Mouse (Mus musculus) liver, embryonic 13.5 days (tissue): ENCODE measurements at regions not wholly inside any gene's neighbourhood (a gene's known extent, or its start where the extent isn't known, plus 50 kb on each side); places are given as distances from the start of the nearest gene placed in this dataset.

ENCODE experiments used
- ATAC-seq: fragments of 200-750 bp; cut with Nextera tagmentation; 2 replicates; pipeline ENCODE4 v1.8.0; 2017; ENCODE audit warnings: low read depth, mild to moderate bottlenecking, moderate number of reproducible peaks, moderate library complexity
- DNase-seq: peaks from one replicate; pipeline ENCODE4 v3.0.0; 2022
- H3K27ac ChIP-seq: fragments of 300-500 bp; sonication (generic); 2 replicates; pipeline ENCODE4 v1.5.1; 2015; ENCODE audit warnings: moderate library complexity, mild to moderate bottlenecking, inconsistent platforms
- H3K27me3 ChIP-seq: fragments of 300-500 bp; sonication (generic); 2 replicates; pipeline ENCODE4 v1.6.1; 2015; ENCODE audit warnings: mild to moderate bottlenecking, inconsistent platforms
- H3K36me3 ChIP-seq: fragments of 300-500 bp; sonication (generic); 2 replicates; pipeline ENCODE4 v1.6.1; 2015; ENCODE audit warnings: mild to moderate bottlenecking, inconsistent platforms
- H3K4me1 ChIP-seq: fragments of 300-500 bp; sonication (generic); replicated peaks from 2 replicates; pipeline ENCODE4 v1.6.1; 2015; ENCODE audit warnings: inconsistent platforms
- H3K4me2 ChIP-seq: fragments of 300-500 bp; sonication (generic); 2 replicates; pipeline ENCODE4 v1.6.1; 2015; ENCODE audit warnings: inconsistent platforms, mild to moderate bottlenecking, moderate library complexity
- H3K4me3 ChIP-seq: fragments of 300-500 bp; sonication (generic); replicated peaks from 2 replicates; pipeline ENCODE4 v1.5.1; 2015; ENCODE audit warnings: mild to moderate bottlenecking, inconsistent platforms
- H3K9ac ChIP-seq: fragments of 300-500 bp; sonication (generic); 2 replicates; pipeline ENCODE4 v1.6.1; 2015; ENCODE audit warnings: mild to moderate bottlenecking, inconsistent platforms
- H3K9me3 ChIP-seq: fragments of 300-500 bp; sonication (generic); replicated peaks from 2 replicates; pipeline ENCODE4 v1.6.1; 2016; ENCODE audit warnings: inconsistent platforms
- WGBS: fragments of 180-500 bp; shearing (Covaris S2); methylation state at CpG from one replicate; pipeline ENCODE4 v1.1.7; 2015; ENCODE audit not compliant: insufficient replicate concordance; 5-methylcytosine and 5-hydroxymethylcytosine counted together

DNA sequence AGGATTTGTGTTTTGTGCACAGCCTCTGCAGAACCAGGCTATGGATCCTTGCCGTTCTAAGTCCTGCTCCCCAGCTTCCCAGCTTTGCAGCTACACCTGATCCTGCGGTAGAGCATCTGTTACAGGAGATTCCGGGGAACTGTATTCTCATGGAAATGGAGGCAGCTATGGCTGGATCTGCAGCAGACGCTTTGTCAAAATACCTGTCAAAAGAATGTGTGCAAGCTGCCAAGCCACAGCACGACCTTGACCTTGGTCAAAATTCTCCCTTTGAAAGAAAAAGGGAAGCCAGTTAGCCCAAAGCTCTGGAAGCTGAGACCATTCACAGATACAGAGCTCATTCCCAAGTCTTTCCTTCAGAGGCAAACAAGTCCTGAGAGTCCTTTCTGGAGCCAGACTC, 255.3 kb downstream of the Med13l start:
- no peaks in the 10 kb centered on the region for H3K9me3 ChIP-seq
- DNase-seq = no peak
- WGBS = 53% methylated on average over 5 of the region's 5 CpGs

DNA sequence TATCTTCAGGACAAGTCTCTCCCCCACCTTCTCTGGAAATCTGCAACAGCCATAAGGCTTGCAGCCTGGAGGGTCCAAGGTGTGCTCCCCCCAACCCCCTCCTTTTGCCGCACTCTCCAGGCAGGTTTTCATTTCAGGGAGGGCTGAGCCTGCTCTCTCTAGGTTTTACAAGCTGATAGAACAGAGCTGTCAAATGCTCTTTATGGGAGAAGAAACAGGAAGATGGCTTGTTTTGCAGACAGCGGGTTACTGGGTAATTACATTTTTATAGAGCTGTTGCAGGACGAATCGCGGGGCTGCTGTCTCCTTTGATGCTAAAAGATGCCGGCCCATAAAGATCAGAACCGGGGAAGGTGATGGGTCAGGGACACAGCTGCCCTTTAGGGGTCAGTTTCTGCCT, 257.8 kb downstream of the Med13l start:
- Histone ChIP-seq H3K9me3 (no peaks in the 10 kb centered on the region; the same call in 1 of the 2 replicates), H3K27me3 (no peaks in the 10 kb centered on the region), H3K36me3 (no peaks in the 10 kb centered on the region), H3K4me1 (no peaks in the 10 kb centered on the region), H3K27ac (no peak overlapping the region), H3K4me2 (no peak overlapping the region), H3K9ac (no peak overlapping the region), H3K4me3 (no peak overlapping the region)
- WGBS = 48% methylated on average over 7 of the region's 7 CpGs
- no peak for ATAC-seq
- DNase-seq = no peak

More for the DNA sequence above, 255.3 kb downstream of the Med13l start:
- Histone ChIP-seq H3K9ac (no peak overlapping the region), H3K4me1 (no peaks in the 10 kb centered on the region), H3K27ac (no peak overlapping the region), H3K4me2 (no peak overlapping the region), H3K4me3 (no peak overlapping the region), H3K27me3 (no peaks in the 10 kb centered on the region), H3K36me3 (no peaks in the 10 kb centered on the region)
- ATAC-seq = no peak

DNA sequence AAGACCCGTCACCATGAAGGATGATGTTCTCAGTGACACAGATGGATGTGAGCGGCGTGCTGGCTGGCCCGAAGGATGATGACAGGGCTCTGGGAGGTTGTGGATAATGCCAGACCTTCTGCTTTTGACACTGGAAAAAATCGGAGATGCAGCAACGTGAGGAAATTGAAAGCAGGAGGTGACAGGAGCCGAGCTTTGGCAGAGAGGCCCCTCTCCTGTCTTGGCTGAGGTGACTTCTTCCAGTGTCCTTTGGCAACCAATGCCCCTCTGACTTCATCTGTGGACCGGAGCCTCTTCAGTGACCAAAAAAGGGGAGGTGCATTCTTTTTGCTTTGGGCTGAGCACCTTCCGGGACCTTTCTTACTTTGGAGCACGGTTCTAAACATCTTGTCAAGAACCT, 264.3 kb downstream of the Med13l start:
- no peak overlapping the region for H3K4me2 ChIP-seq
- H3K4me1 ChIP-seq = no peaks in the 10 kb centered on the region
- no peak overlapping the region for H3K4me3 ChIP-seq
- DNase-seq = no peak
- no peaks in the 10 kb centered on the region for H3K36me3 ChIP-seq
- H3K9ac ChIP-seq = no peak overlapping the region
- no peaks in the 10 kb centered on the region for H3K27me3 ChIP-seq
- no peak for ATAC-seq
- no peaks in the 10 kb centered on the region; the same call in 1 of the 2 replicates for H3K9me3 ChIP-seq
- no peak overlapping the region for H3K27ac ChIP-seq
- 73% methylated on average over 10 of the region's 10 CpGs for WGBS

DNA sequence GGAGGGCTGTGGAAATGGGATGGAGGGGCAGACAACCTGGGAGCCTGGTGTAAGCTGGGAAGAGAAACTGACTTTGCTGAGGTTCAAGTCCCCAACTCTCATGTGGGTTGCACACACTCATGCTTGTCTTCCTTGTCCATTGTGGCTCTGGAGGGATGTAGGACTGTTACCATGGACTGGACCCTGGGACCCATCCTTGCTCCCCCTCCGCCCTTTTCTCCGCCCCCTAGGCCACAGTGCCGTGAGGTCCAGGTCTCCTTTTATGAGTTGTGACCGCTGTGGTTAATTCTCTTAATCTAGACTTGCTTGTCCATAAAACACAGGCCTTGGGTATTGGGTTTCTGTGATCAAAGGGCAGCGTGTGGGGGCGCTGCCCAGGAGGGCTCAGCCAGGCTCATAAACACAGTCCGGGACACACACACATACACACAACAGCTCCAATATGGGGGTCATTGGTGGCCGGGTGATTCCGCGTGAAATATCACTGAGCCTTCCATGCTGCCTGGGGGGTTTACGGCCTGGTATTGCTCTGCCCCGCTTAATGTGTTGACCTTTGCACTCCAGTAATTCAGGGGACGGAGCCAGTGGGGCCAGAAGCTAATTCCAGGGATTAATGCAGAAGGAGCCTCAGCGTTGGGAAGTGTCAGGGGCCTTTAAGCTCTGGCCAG, 268.7 kb downstream of the Med13l start:
- Histone ChIP-seq H3K27ac (no peak overlapping the region), H3K27me3 (no peaks in the 10 kb centered on the region), H3K9ac (no peak overlapping the region), H3K9me3 (no peaks in the 10 kb centered on the region), H3K4me3 (no peak overlapping the region), H3K4me2 (no peak overlapping the region), H3K4me1 (no peaks in the 10 kb centered on the region), H3K36me3 (no peaks in the 10 kb centered on the region)
- no peak for DNase-seq
- ATAC-seq = no peak
- 66% methylated on average over 14 of the region's 14 CpGs for WGBS

DNA sequence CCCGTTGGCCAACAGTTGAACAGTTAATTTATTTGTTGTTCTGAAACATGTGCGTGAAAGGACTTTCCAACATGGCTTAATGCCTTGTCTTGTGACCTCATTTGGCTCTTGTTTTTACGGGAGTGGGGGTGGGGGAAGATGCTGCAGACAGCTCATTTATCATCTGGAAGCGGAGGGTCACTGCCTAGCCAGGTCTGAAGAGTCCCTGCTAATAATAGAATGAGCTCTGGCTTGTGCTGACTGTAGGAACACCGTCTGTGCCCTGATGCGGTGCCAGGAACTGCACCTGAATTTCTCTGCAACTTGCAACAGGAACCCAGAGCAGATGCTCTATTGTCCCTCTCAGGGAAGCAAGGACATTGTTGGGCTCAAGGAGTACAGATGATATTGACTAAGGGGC, 272.2 kb downstream of the Med13l start:
- no peak for ATAC-seq
- WGBS = 57% methylated on average over 6 of the region's 6 CpGs
- DNase-seq = no peak
- Histone ChIP-seq H3K9me3 (no peaks in the 10 kb centered on the region), H3K4me3 (no peak overlapping the region), H3K27ac (no peak overlapping the region), H3K27me3 (no peaks in the 10 kb centered on the region), H3K36me3 (no peaks in the 10 kb centered on the region), H3K4me1 (no peaks in the 10 kb centered on the region), H3K9ac (no peak overlapping the region), H3K4me2 (no peak overlapping the region)

DNA sequence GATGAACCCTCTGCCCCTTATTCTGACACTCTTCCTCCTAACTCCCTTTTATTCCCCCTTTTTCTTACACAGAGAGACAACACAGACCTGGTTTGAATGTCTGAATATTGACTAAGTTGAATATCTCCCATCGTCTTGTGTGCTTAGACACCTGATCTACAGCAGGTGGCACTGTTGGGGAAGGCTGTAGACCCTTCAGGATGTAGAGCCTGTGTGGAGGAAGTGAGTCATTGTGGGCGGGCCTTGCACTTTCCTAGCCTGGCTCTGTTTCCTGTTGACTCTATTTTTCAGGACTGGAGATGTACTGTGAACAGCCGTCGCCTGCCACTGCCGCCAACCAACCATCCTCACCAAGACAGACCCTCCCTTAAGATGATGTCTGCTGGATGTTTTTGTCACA, 273.6 kb downstream of the Med13l start:
- DNase-seq = no peak
- no peak for ATAC-seq
- H3K4me1 ChIP-seq = no peaks in the 10 kb centered on the region
- no peaks in the 10 kb centered on the region for H3K9me3 ChIP-seq
- no peak overlapping the region for H3K4me2 ChIP-seq
- no peaks in the 10 kb centered on the region for H3K36me3 ChIP-seq
- 50% methylated on average over 5 of the region's 5 CpGs for WGBS
- H3K27me3 ChIP-seq = no peaks in the 10 kb centered on the region
- no peak overlapping the region for H3K9ac ChIP-seq
- no peak overlapping the region for H3K4me3 ChIP-seq
- H3K27ac ChIP-seq = no peak overlapping the region

DNA sequence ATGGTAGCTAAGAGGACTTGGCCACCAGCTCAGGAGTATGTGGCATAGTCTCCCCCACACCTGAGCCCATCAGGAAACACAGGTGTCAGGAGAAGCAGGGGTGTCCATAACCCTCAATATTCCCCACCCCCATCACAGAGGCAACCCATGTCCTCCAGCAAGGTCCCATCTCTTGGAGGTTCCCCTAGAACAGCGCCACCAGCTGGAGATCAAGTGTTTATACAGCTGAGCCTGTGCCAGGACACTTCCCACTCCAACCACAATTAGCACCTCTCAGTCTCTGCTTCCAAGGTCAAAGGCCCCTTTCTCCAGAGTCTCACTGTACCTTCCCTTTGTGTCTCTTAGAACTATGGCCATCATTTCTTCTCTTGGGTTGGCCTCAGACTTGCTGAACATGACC, 276.5 kb downstream of the Med13l start:
- 24% methylated on average over 1 of the region's 1 CpGs for WGBS
- no peak for DNase-seq
- no peak overlapping the region for H3K4me3 ChIP-seq
- H3K9ac ChIP-seq = no peak overlapping the region
- no peaks in the 10 kb centered on the region for H3K4me1 ChIP-seq
- H3K27ac ChIP-seq = no peak overlapping the region
- no peak for ATAC-seq
- H3K9me3 ChIP-seq = no peaks in the 10 kb centered on the region
- no peaks in the 10 kb centered on the region for H3K27me3 ChIP-seq
- H3K4me2 ChIP-seq = no peak overlapping the region
- no peaks in the 10 kb centered on the region for H3K36me3 ChIP-seq

DNA sequence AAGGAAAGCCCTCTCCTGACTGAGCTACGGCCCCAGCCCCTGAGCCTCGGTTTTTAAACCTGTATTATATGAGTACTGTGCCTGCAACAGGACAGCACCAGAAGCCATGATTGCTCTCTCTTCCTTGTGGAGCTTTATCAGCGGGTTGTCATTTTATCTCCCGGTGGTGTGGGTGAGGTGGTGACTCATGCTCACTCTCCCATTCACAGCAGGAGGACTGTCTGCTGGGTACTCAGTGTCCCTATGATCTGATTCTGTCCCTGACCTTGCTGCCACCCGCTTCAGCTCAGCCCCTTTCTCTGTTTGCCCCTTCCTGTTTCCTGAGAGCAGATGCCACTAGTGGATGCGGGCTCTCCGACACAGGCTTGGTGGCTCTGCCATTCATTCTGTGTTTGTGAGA, 277.9 kb downstream of the Med13l start:
- Histone ChIP-seq H3K4me2 (no peak overlapping the region), H3K4me1 (no peaks in the 10 kb centered on the region), H3K27ac (no peak overlapping the region), H3K36me3 (no peaks in the 10 kb centered on the region), H3K9me3 (no peaks in the 10 kb centered on the region), H3K27me3 (no peaks in the 10 kb centered on the region), H3K4me3 (no peak overlapping the region), H3K9ac (no peak overlapping the region)
- 26% methylated on average over 7 of the region's 7 CpGs for WGBS
- ATAC-seq = no peak
- DNase-seq = no peak

DNA sequence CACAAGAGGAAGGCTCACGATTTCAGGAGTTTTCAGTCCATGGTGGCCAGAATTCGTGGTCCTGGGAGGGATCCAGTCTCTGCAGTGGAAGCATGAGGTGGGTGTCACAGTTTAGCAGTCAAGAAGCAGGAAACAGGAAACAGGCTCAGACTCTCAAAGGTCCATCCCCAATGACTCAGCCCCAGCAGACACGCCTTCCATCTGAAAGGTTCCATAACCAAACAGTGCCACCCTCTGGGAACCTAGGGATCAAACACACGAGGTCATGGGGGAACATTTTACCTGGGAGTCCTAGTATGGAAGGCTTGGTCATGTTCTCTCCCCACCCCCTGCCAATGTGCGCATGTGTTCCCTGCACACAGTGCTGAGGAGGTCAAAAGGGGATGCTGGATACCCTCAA, 279.4 kb downstream of the Med13l start:
- H3K9ac ChIP-seq = no peak overlapping the region
- H3K9me3 ChIP-seq = no peaks in the 10 kb centered on the region
- no peak overlapping the region for H3K4me3 ChIP-seq
- no peaks in the 10 kb centered on the region for H3K36me3 ChIP-seq
- no peaks in the 10 kb centered on the region for H3K4me1 ChIP-seq
- WGBS = 31% methylated on average over 5 of the region's 5 CpGs
- H3K27me3 ChIP-seq = no peaks in the 10 kb centered on the region
- ATAC-seq = no peak
- no peak for DNase-seq
- no peak overlapping the region for H3K4me2 ChIP-seq
- H3K27ac ChIP-seq = no peak overlapping the region

DNA sequence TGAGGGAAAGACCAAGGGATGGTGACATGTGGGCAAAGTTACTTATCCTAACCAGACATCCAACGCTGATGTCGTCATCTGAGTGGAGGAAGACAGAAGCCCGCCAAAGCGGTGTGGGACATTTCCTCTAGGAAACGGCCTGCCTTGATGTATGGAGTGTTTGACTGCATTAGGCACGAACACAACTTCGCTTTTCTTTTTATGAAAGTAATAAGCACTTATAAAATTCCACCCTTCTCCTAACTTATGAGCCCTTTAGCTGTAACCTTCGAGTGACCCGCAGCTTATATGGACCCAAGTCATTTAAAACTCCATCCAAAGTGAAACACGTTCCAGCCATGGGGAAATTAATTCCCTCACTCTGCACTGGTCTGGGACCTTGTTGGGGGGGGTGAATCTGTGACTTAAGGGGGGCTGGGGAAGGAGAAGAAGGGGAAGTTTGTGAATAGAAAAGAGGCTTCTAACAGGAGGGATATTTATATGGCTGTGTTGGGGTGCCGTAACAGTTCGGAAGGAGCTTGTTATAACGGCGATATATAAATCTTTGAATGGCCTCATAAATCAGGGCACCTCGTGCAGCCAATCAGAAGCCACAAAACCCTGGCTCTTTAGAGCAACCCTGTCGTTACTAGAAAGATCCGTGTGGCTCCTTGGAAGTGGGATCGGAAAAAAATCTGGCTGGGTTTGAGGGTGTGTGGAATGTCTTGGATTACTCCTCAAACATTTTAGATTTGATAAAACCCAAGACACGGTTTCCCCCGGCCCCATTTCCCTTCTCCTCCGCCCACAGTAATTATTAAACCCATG, 280.9 kb downstream of the Med13l start:
- H3K9me3 ChIP-seq = no peaks in the 10 kb centered on the region
- H3K36me3 ChIP-seq = no peaks in the 10 kb centered on the region
- no peak overlapping the region for H3K4me3 ChIP-seq
- DNase-seq (no peak), ATAC-seq (no peak)
- H3K4me2 ChIP-seq = no peak overlapping the region
- H3K9ac ChIP-seq = no peak overlapping the region
- no peaks in the 10 kb centered on the region for H3K4me1 ChIP-seq
- 54% methylated on average over 21 of the region's 21 CpGs for WGBS
- no peak overlapping the region for H3K27ac ChIP-seq
- H3K27me3 ChIP-seq = no peaks in the 10 kb centered on the region

DNA sequence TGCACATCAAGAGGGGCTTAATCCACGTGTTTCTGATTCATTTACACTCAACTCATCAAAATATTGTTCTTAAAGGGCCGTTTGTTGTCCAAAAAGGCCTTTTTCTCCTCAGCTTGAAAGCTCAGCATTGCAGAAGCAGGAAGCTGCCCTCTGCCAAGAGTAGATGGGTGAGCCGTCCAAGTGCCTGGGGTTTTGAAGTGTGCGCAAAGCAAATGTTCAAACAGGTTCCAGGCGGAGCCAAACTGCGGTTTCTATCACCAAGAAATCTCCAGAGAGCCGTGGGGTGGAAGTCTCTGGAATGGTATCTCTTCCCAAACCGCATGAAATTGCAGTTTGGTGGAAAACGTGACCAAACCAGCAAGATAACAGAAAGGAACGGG, 281.5 kb downstream of the Med13l start:
- no peaks in the 10 kb centered on the region for H3K9me3 ChIP-seq
- DNase-seq (no peak), ATAC-seq (no peak)
- H3K4me1 ChIP-seq = no peaks in the 10 kb centered on the region
- 46% methylated on average over 10 of the region's 10 CpGs for WGBS
- H3K36me3 ChIP-seq = no peaks in the 10 kb centered on the region
- H3K27ac ChIP-seq = no peak overlapping the region
- H3K9ac ChIP-seq = no peak overlapping the region
- H3K27me3 ChIP-seq = no peaks in the 10 kb centered on the region
- H3K4me2 ChIP-seq = no peak overlapping the region
- H3K4me3 ChIP-seq = no peak overlapping the region

DNA sequence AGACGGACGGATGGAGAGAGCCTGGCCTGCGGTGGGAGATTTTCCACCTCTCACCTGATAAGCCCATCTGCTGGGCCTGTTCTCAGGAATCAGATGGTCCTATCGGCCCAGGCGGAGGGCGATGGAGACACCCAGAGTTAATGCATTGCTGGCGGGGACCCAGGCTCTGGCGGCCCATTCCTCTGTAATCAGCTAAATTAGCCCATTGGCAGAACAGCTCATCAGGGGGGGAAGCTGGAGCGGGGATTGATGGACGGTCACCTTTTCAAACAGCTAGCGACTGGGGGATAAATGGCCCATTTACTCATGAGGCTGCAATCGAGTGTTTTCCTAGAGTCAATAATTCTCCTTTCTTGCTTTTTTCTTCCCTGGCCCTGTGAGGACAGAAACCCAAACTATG, 296.5 kb downstream of the Med13l start:
- no peaks in the 10 kb centered on the region for H3K27me3 ChIP-seq
- no peak overlapping the region for H3K4me3 ChIP-seq
- no peaks in the 10 kb centered on the region for H3K4me1 ChIP-seq
- DNase-seq (no peak), ATAC-seq (no peak)
- H3K4me2 ChIP-seq = no peak overlapping the region
- no peaks in the 10 kb centered on the region for H3K36me3 ChIP-seq
- 50% methylated on average over 12 of the region's 12 CpGs for WGBS
- H3K9me3 ChIP-seq = no peaks in the 10 kb centered on the region
- H3K27ac ChIP-seq = no peak overlapping the region
- H3K9ac ChIP-seq = no peak overlapping the region
